Mouse (Mus musculus) mouse embryonic stem cell (cell line): Measurements from ENCODE around the gene Ntn4.

Experiments used
- in situ Hi-C, 2 experiments: fragments of 300-500 bp; cut with MboI; formaldehyde crosslinking; loops; 1 replicate in 1 of 2; 3 replicates in 1 of 2; pipeline ENCODE4 v1.14.3; 2019 to 2020; ENCODE audit warnings: low sequenced_read_pairs in 2 of 2, low pct_unique_long_range_greater_than_20kb in 1 of 2, mixed read lengths in 1 of 2; ENCODE audit not compliant: unreplicated experiment in 1 of 2

Gene Ntn4

DNA sequence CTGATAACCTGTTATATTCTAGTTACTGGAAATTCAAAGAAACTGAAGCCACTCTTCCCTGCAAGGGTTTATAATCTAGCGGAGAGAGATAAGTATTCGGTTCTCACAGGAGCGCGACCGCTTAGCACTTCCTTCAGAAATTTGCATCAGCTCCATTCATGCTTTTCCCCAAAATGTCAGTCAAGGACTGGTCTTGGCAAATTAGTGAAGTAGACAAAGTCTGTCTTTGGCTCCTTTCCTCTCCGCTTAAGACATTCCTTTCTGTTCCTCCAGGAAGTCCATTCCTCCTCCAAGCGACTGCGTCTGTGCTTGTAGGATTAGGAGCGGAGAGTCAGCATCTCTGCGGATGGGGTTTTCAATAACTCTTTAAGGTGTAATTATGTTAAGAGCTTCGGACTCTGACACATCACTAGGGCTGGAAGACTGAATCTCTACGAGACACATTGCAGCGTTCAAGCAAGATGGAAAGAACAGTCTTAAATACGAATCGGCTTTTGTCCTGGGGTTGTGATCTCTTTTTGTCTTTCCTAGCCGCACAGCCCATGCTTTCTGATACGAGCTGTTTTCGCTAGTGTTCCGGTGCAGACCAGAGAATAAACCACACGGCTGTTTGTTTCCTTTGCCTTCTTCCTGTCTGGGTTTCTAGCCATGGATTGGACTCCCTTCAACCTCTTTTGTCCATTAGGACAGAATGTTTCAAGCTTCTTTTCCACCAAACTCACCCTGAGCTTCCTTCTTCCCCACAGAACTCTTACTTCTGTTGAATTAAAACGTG, 60.3 kb downstream of the Ntn4 start:
- in situ Hi-C loops = no loop called here

DNA sequence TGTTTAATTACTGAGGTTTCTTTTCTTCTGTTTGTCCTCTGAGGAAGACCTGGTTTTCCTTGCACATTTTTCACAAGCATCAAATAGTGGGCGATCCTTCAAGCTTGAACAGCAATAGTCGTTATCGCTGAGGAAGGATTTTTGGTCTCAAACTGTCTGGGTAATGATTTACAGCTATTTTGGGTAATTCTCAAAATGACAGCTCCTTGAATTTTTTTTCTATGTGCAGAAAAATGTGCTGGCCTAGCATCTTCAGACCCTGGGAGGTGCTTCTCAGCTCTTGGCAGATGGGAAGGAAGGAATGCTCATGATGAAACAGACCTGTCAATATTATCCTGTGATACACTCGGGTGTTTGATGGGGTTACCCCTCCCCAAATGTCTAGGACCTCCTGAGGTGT, 63.5 kb downstream of the Ntn4 start:
- in situ Hi-C loops = no loop called here

DNA sequence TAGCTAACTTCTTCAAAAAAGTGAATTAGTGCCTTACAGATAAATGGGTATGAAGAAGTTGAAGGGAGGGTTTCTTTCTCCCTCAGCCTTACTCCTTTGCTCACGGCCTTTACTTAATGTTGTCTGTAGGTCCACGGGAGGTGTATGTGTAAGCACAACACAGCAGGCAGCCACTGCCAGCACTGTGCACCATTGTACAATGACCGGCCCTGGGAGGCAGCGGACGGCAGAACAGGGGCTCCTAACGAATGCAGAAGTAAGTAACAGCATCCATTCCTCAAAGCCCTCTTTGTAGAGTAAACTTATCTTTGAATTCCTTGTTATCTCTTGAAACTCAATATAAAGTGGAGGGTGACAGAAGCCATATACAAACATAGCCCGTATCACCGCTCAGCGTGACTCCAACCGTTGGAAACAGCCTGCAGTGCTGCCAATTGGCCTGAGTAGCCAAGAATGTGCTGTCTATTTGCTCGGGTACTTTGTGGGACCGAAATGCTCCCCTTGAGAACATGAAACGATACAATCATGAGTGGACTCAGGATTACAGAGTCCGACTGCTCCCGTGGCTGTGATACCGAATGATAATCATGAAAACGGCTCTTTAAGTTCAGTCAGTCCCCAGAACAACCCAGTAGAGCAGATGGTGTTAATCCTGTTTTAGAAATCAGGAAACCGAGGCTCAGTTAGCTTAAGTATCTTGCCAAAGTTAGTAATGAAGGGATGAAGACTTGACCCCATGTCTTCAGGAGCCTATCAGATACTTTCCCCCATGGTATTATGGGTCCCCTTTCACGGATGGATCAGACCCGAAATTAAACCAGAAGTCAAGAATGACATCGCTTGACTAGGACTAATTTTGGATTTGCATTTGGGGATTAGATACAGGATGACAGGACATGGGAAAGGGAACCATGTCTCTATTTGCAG, 66.9 kb downstream of the Ntn4 start:
- in situ Hi-C loops = no loop called here

DNA sequence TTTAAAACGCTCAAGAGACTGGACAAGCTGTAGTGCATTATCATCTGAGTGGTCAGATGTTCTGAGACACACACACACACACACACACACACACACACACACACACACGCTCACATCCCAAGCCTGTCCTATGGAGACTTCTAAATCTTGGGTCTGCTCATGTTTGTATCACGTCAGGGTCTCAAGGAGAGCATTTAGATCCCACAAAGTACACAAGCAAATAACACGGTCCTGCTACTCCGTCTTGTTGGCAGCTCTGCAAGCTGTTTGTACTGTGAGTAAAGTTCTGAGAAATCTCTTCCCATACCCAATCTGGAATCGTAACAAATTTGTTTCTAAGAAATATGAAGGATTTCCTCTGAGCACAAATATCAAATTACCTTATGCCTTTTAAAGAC, 67.6 kb downstream of the Ntn4 start:
- in situ Hi-C loops = no loop called here

DNA sequence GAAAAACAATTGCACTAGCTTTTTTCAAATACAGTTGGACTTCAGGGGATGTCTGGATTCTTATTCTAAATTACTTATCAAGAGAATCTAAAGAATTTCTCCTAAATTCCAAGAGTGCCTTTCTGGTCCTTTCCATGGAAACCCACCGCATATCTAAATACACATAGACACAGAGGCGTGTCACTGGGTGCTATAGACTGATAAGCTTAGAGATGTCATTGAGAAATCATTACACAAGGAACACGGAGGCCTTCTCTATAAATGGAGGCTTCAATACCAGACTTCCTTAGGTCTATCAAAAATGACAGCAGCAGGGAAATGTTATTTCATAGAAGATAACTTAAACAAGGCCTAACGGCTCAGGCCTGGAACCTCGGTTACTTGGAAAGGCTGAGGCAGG, 68.0 kb downstream of the Ntn4 start:
- in situ Hi-C loops = no loop called here

DNA sequence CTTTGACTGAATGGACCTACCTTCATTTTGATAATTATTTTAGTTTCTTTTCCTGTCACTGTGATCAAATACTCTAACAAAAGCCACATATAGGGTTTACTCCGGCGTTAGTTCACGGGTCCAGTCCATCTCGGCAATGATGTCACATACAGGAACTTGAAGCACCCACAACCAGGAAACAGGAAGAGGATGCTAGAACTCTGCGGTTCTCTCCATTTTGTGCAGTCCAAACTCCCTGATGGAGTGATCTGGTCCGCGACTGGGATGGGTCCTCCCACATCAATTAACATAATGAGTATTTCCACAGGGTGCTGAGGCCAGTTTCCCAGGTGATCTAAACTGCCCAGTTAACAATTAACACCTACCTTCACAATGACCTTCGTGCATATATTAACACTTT, 69.1 kb downstream of the Ntn4 start:
- in situ Hi-C loops = no loop called here

DNA sequence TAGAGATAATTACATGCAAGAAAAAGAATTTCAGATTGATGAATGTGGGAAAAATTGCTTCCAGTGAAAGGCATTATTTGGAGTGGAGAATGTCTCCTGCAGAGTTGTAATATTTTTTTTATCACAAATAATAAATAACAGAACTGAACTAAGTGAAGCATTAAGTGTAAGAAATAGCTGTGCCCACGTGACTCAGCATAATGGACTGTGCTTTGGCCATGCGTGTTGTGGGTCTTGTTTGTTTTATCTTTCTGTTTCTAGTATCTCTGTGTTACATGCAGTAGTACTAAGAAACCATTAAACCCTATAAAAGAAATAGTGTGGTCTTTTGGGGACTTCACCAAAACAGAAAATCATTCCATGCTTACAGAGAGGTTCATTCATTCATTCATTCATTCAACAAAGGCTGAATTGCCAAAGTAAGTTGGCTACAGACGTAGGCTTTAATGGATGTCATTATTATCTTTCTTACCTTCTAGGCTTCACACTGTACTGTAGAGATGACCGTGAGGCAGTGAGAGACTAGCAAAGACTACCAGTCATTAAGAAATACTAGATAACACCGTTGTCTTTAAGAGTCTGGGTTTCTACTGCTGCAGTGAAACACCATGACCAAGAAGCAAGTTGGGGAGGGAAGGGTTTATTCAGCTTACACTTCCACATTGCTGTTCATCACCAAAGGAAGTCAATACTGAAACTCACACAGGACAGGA, 81.3 kb downstream of the Ntn4 start:
- in situ Hi-C loops = no loop called here

DNA sequence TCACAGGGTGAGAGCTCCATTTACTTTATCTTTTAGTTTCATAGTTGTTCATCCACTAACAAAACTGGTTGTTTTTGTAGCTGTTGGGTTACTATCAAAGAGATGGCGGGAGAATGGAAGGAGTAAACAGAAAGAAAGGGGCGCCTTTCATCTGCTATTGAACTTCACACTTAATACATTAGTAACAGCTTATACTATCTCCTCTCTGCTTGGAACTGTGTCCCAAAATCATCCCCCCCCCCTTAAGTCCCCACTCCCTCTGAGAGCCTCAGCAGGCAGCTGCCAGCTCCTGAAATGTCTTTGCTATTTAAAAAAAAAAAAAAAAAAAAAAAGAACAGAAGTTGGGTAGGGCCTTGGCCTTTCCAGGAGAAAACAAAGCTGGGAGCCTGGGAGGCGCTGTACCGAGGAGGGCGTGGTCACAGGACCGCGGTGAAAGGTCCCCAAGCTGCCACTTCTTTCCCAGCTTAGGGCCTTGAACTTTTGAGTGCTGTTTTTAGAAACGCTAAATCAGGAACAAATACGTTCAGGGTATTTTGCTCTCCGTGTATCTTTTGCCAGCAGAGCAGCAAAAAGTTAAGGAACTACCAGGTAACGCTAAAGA, 83.6 kb downstream of the Ntn4 start:
- in situ Hi-C loops = no loop called here

DNA sequence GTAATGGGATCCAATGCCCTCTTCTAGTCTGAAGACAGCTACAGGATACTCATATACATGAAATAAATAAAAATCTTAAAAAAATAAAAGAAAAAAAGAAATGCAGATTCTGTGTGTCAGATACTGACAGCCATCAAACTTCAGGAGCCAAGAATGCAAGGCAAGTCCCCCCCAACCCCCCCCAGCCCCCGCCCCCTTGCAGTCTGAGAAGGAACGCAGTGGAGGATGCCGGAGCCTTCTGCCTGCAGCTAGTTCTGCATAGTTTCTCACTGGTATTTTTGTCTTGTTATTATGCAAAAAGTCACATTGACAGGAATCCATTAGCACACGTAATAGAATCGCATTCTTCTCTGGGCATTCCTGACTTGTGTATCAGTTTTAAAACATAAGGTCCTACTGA, 87.7 kb downstream of the Ntn4 start:
- in situ Hi-C loops = no loop called here

DNA sequence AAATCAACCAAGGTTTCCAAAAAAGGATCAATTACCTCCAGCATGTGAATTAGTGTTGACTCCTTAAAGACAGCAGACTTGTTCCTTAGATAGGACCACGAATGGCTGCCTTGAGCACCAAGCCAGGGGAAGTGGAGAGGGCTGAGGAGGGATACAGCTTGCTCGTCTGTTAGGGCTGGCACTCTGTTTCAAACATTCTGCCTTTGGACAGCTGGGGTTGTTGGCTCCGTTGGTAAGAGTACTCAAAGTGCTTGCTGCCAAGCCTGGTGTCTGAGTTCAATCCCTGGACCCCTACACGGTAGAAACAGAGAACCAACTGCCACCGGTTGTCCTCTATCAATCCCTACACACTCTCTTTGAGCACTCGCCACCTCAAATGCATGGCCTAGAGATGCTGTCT, 90.0 kb downstream of the Ntn4 start:
- in situ Hi-C loops = no loop called here

DNA sequence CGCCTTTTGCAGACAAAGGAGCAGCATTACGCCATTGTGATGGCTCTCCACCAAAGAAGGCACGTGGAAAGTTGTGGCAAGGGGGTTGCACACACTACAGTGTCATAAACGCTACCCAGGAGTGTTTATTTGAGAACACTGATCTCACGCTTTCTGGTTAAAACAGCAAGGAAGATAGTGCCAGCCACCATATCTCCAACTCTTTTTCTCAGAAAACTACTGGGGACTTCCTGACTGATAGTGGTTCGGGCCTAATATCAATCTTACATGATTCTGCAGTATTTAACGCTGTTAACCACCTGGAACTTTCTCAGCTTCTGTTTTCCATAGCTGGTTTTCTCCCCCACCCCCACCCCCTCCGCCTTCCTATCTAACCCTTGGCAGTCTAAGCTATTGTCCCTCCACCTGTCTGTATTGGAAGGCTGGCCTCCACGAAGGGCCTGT, 90.8 kb downstream of the Ntn4 start:
- in situ Hi-C loops = no loop called here

DNA sequence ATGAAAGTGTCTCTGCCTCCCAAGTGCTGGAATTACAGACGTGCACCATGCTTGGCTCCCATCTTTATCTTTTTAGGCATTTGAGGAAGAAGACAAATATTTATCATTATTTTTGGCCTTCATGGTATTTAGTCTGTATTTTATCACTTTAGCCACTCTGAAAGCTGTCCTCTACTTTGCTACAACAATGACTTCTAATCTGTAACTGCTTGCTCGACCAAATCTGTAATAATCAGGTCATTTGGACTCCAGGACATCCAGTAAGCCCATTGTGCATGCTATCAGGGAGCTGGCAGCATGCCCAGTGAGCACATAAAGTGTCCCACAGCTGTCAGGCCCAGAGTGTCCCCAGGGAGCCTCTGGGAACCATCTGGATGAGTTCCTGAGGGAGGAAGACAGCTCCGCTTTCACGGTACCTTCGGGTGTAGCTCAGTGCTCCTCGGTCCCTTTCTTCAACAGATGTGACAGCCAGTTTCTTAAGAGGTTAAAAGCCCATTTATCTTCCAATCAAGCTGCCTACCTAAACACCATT, 95.7 kb downstream of the Ntn4 start:
- in situ Hi-C loops = no loop called here

DNA sequence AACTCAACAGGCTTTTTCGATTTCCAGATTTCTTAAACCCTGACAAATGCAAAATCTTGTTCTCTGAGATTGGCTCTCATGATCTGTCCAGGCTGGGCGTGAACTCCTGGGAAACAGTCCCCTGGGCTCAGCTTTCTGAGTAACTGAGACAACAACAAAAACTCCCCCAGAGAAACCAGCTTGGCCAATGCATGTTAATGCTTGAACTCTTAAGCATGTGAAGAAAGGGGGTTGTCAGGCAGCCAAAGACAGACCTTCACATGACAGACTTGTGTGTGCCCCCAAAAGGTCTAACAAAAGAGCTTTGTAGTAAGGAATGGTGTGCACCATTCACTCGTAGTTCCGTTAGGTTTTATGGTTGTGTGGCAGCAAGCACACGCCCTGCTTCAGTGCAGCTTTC, 96.6 kb downstream of the Ntn4 start:
- in situ Hi-C loops = no loop called here

DNA sequence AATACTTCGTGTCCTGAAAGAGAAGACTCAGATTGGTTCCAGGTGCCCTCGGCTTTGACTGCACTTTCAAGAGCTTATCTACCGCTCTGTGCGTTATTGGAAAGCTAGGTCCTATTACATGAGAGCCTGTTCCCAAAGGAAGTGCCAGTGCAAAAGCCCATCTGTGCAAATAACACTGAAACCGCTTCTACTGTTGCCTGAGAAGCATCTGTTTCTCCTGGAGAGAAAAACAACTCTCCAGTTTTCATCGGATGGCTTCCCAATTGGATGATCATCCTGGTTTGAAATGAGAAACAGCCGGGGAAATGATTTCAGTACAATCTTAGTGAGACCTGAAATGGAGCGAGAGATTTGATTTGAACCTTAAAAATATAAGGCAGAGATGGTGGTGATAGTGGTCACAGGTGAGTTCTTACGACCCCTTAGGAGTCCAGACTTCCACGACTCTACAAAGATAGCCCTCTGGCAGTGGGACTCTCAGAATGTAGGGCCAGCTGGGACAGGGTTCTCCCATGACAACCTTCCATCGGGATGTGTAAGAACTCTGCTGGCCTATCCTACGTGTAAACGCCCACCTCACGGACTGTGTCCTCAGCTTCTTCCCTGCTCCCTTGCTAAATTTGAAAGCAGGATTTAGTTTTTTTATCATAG, 101.1 kb downstream of the Ntn4 start:
- in situ Hi-C loops = no loop called here

DNA sequence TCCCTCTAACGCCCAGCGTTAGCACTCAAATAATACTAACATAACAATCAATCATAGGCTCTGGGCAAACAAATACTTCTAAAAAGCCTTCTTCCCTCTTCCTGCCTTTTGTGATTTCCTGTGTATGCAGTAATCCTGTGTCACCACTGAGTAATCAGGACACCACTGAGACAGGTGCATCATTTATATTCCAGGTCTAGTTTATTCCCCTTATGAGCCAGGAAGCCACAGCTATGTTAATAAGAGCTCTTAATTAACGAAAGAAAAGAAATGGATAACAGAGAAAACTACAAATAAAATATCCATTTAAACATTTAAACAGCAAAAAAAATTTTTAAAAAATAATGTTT, 101.6 kb downstream of the Ntn4 start:
- in situ Hi-C loops = no loop called here

DNA sequence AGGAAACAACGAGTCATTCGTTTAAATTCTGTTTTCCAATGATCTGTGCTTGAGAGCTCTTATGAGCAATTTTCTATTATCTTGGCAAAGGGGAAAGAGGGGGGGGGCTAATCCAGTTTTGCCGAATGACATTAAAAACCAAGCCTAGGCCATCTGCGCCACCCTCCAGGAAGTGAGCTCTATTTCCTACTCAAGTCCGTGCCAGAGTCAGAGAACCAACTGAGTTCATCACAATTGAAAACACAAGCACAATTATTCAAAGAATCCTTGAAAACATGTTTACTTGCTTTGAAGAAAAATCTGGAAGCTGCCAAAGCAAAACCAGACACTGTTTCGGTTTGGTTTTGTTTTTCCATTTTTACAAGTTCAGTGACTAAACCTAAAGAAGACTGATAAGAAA, 102.1 kb downstream of the Ntn4 start:
- in situ Hi-C loops = no loop called here

DNA sequence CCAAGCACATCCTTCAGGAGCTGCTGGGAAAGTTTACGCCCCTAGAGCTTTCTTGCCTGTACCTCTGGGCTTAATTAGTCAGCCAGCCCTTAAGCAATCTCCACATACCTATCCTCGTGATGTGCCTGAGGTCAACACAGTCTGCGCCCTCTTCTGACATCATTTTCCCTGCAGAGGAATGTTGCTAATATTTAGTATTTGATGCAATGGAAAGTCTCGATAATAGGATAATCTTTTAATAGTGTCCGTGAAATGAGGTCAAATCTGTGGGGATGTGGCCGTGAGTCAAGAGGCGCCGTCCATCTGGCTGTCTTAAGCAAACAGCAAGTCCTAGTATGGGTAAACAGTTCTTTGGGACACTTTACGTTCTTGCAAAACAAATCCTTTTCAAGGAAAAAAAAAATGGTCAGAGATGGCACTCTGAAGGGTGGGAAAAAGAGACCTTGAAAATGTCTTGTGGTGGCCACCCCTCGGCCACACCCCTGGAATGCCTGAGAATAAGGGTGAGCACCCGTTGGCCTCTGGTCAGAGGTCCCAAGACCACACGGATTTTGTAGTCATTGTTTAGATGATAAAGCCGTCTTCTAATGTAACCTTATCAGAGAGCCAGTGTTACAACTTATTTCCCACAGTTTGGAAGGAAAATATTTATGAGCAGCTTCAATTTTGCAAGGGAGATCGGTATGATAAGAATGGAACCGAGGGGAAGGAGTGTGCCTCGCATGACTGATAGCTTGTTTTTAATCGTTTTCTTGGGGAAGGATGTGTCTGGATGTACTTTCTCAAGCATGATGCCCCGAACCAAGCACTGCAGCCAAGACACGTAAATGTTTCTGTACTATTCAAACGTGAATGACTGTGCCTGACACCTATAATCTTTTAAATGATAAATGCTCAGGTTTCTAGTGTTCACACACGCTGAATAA, 109.0 kb downstream of the Ntn4 start:
- in situ Hi-C loops = loop anchor here in 1 of 2 experiments (25.0 kb wide), 1 partner anchor 312 kb away; no protein-coding TSS in a partner anchor
